Mouse (Mus musculus) midbrain, embryonic 16.5 days (tissue): ENCODE data around the gene 1810062G17Rik. TPM values are rescaled to one million over a fixed set of nuclear protein-coding genes. Genes with fewer than 3 reads are reported as not detected.
A peak's percentile ranks its signal among the peaks of the same experiment; 100 is the strongest.

Experiments
- ATAC-seq: fragments of 200-750 bp; cut with Nextera tagmentation; 2 replicates; pipeline ENCODE4 v1.8.0; 2017; ENCODE audit warnings: moderate TSS enrichment
- H3K27ac ChIP-seq: fragments of 300-500 bp; sonication (generic); 2 replicates; pipeline ENCODE4 v1.5.1; 2014; ENCODE audit warnings: mild to moderate bottlenecking, low read length, mixed read lengths
- H3K27me3 ChIP-seq: fragments of 300-500 bp; sonication (generic); 2 replicates; pipeline ENCODE4 v1.6.1; 2014; ENCODE audit warnings: low read depth, low read length, mixed read lengths; ENCODE audit not compliant: control insufficient read depth, insufficient read depth
- H3K36me3 ChIP-seq: fragments of 300-500 bp; sonication (generic); 2 replicates; pipeline ENCODE4 v1.6.1; 2014; ENCODE audit warnings: mild to moderate bottlenecking, low read length, moderate library complexity, mixed read lengths; ENCODE audit not compliant: control insufficient read depth, insufficient read depth
- H3K4me1 ChIP-seq: fragments of 300-500 bp; sonication (generic); 2 replicates; pipeline ENCODE4 v1.6.1; 2014; ENCODE audit warnings: mild to moderate bottlenecking, low read length, mixed read lengths; ENCODE audit not compliant: control insufficient read depth, insufficient read depth
- H3K4me2 ChIP-seq: fragments of 300-500 bp; sonication (generic); 2 replicates; pipeline ENCODE4 v1.6.1; 2014; ENCODE audit warnings: mild to moderate bottlenecking, low read length, mixed read lengths
- H3K4me3 ChIP-seq: fragments of 300-500 bp; sonication (generic); 2 replicates; pipeline ENCODE4 v1.5.1; 2014; ENCODE audit warnings: low read depth, mild to moderate bottlenecking, low read length, moderate library complexity, mixed read lengths
- H3K9ac ChIP-seq: fragments of 300-500 bp; sonication (generic); 2 replicates; pipeline ENCODE4 v1.6.1; 2014; ENCODE audit warnings: low read depth, low read length, mixed read lengths
- H3K9me3 ChIP-seq: fragments of 300-500 bp; sonication (generic); replicated peaks from 2 replicates; pipeline ENCODE4 v1.6.1; 2014; ENCODE audit warnings: mild to moderate bottlenecking, low read length, mixed read lengths; ENCODE audit not compliant: control insufficient read depth, poor library complexity, severe bottlenecking
- WGBS: fragments of 180-500 bp; shearing (Covaris S2); extraction: QIAGEN DNeasy Blood & Tissue Kit; methylation state at CpG from one replicate; pipeline ENCODE4 v1.1.7; 2014; 5-methylcytosine and 5-hydroxymethylcytosine counted together
- polyA plus RNA-seq: library from polyadenylated mRNA; unstranded; fragments of >200 nt; fragmentation: Nextera tagmentation; extraction: Ambion mirVana; gene quantifications from 2 replicates; pipeline ENCODE4 v1.2.1, GENCODE M21; 2015

Gene 1810062G17Rik
- 0.28 and 0.40 TPM in 2 replicates for polyA plus RNA-seq

- Histone ChIP-seq H3K27me3 (peaks cover 4% of the 10 kb centered on the region; the same call in 1 of the 2 replicates), H3K9ac (peak within 1 kb of the TSS; percentile 72), H3K4me2 (peak within 1 kb of the TSS; percentile 85), H3K4me1 (peaks cover 5% of the 10 kb centered on the region; the same call in 1 of the 2 replicates), H3K27ac (peak within 1 kb of the TSS; percentile 15; the same call in 1 of the 2 replicates), H3K4me3 (peak within 1 kb of the TSS; percentile 63), H3K9me3 (no peaks in the 10 kb centered on the region), H3K36me3 (no peaks in the 10 kb centered on the region)
- WGBS: under 1% methylated on average over 30 of the region's 32 CpGs
- peak; percentile 93 for ATAC-seq
Observed at GRCm38 (mm10) chr3:36475532-36476087, at the start of gene 1810062G17Rik, which contains the start of gene Anxa5. TSS of gene 1810062G17Rik (plus strand) at chr3:36475937. TSS of gene Anxa5 (minus strand) at chr3:36475894.

GRCm38 (mm10) chr3:36427386-36427785 lies 48.4 kb upstream of the 1810062G17Rik start:
- no peaks in the 10 kb centered on the region for H3K4me1 ChIP-seq
- no peaks in the 10 kb centered on the region for H3K27me3 ChIP-seq
- no peak for ATAC-seq
- WGBS: 98% methylated on average over 8 of the region's 8 CpGs
- H3K27ac ChIP-seq: no peak overlapping the region
- no peak overlapping the region for H3K4me3 ChIP-seq
- H3K36me3 ChIP-seq: no peaks in the 10 kb centered on the region
- no peak overlapping the region for H3K9ac ChIP-seq
- H3K4me2 ChIP-seq: no peak overlapping the region
- no peaks in the 10 kb centered on the region for H3K9me3 ChIP-seq

- 94% methylated on average over 1 of the region's 1 CpGs for WGBS
- Histone ChIP-seq H3K9ac (no peak overlapping the region), H3K27ac (no peak overlapping the region), H3K4me3 (no peak overlapping the region), H3K36me3 (no peaks in the 10 kb centered on the region), H3K4me2 (no peak overlapping the region), H3K4me1 (no peaks in the 10 kb centered on the region), H3K9me3 (no peaks in the 10 kb centered on the region), H3K27me3 (no peaks in the 10 kb centered on the region)
- no peak for ATAC-seq
Observed at GRCm38 (mm10) chr3:36430360-36430759, 45.4 kb upstream of the 1810062G17Rik start.

- H3K4me1 ChIP-seq: no peaks in the 10 kb centered on the region
- H3K36me3 ChIP-seq: no peaks in the 10 kb centered on the region
- no peak for ATAC-seq
- H3K4me2 ChIP-seq: no peak overlapping the region
- H3K9me3 ChIP-seq: no peaks in the 10 kb centered on the region
- no peak overlapping the region for H3K4me3 ChIP-seq
- H3K27me3 ChIP-seq: no peaks in the 10 kb centered on the region
- H3K27ac ChIP-seq: no peak overlapping the region
- 78% methylated on average over 4 of the region's 4 CpGs for WGBS
- H3K9ac ChIP-seq: no peak overlapping the region
Observed at GRCm38 (mm10) chr3:36440280-36440679, 35.5 kb upstream of the 1810062G17Rik start.

- 0% methylated on average over 2 of the region's 2 CpGs for WGBS
- H3K4me3 ChIP-seq: no peak overlapping the region
Observed at GRCm38 (mm10) chr3:36442426-36442825, 33.3 kb upstream of the 1810062G17Rik start.

GRCm38 (mm10) chr3:36446041-36446440 lies 29.7 kb upstream of the 1810062G17Rik start:
- WGBS: 96% methylated on average over 3 of the region's 3 CpGs
- H3K27ac ChIP-seq: no peak overlapping the region
- no peaks in the 10 kb centered on the region for H3K27me3 ChIP-seq
- H3K9ac ChIP-seq: no peak overlapping the region
- no peak overlapping the region for H3K4me3 ChIP-seq
- no peaks in the 10 kb centered on the region for H3K9me3 ChIP-seq
- no peak for ATAC-seq
- H3K36me3 ChIP-seq: no peaks in the 10 kb centered on the region
- no peaks in the 10 kb centered on the region for H3K4me1 ChIP-seq
- no peak overlapping the region for H3K4me2 ChIP-seq

More at GRCm38 (mm10) chr3:36442426-36442825, 33.3 kb upstream of the 1810062G17Rik start:
- Histone ChIP-seq H3K4me1 (no peaks in the 10 kb centered on the region), H3K4me2 (no peak overlapping the region), H3K27me3 (no peaks in the 10 kb centered on the region), H3K27ac (no peak overlapping the region), H3K9ac (no peak overlapping the region), H3K9me3 (no peaks in the 10 kb centered on the region), H3K36me3 (no peaks in the 10 kb centered on the region)
- ATAC-seq: peak; percentile 76

- no peak for ATAC-seq
- Histone ChIP-seq H3K4me2 (no peak overlapping the region), H3K27ac (no peak overlapping the region), H3K36me3 (no peaks in the 10 kb centered on the region), H3K4me1 (no peaks in the 10 kb centered on the region), H3K9me3 (no peaks in the 10 kb centered on the region), H3K4me3 (no peak overlapping the region), H3K9ac (no peak overlapping the region), H3K27me3 (no peaks in the 10 kb centered on the region)
- WGBS: 79% methylated on average over 5 of the region's 5 CpGs
Observed at GRCm38 (mm10) chr3:36446506-36446905, 29.2 kb upstream of the 1810062G17Rik start.

- H3K9me3 ChIP-seq: no peaks in the 10 kb centered on the region
- no peaks in the 10 kb centered on the region for H3K36me3 ChIP-seq
- H3K27ac ChIP-seq: no peak overlapping the region
- H3K4me3 ChIP-seq: no peak overlapping the region
- H3K9ac ChIP-seq: no peak overlapping the region
- H3K4me2 ChIP-seq: no peak overlapping the region
- no peak for ATAC-seq
- no peaks in the 10 kb centered on the region for H3K4me1 ChIP-seq
- no peaks in the 10 kb centered on the region for H3K27me3 ChIP-seq
- 76% methylated on average over 6 of the region's 6 CpGs for WGBS
Observed at GRCm38 (mm10) chr3:36446918-36447317, 28.8 kb upstream of the 1810062G17Rik start.

GRCm38 (mm10) chr3:36449292-36450165 lies 26.2 kb upstream of the 1810062G17Rik start:
- H3K4me3 ChIP-seq: no peak overlapping the region
- ATAC-seq: no peak
- no peak overlapping the region for H3K4me2 ChIP-seq
- no peak overlapping the region for H3K27ac ChIP-seq
- H3K4me1 ChIP-seq: no peaks in the 10 kb centered on the region
- H3K27me3 ChIP-seq: no peaks in the 10 kb centered on the region
- no peaks in the 10 kb centered on the region for H3K36me3 ChIP-seq
- no peaks in the 10 kb centered on the region for H3K9me3 ChIP-seq
- 42% methylated on average over 20 of the region's 20 CpGs for WGBS
- no peak overlapping the region for H3K9ac ChIP-seq
